Mouse (Mus musculus): ENCODE measurements around the gene Large2. TPM values are rescaled to one million over a fixed set of nuclear protein-coding genes. Genes with fewer than 3 reads are reported as not detected.

Gene Large2
- total RNA-seq, 1 experiment from 2014 or later: 4.1 TPM

- DNase-seq: no peak
Measured at GRCm38 (mm10) chr2:92390206-92390930, 15.7 kb upstream of the Large2 start.

- no peak for DNase-seq
Measured at GRCm38 (mm10) chr2:92389645-92390044, 15.0 kb upstream of the Large2 start.

- DNase-seq: peak; percentile 83
Measured at GRCm38 (mm10) chr2:92388891-92389641, 14.4 kb upstream of the Large2 start.

GRCm38 (mm10) chr2:92388081-92388517 is 13.4 kb upstream of the Large2 start:
- no peak for DNase-seq

- DNase-seq: no peak
Measured at GRCm38 (mm10) chr2:92387646-92388045, 13.0 kb upstream of the Large2 start.

GRCm38 (mm10) chr2:92386821-92387570 is 12.3 kb upstream of the Large2 start:
- DNase-seq: no peak

GRCm38 (mm10) chr2:92385113-92386051 is 10.7 kb upstream of the Large2 start:
- no peak for DNase-seq

- DNase-seq: no peak
Measured at GRCm38 (mm10) chr2:92384101-92384500, 9.4 kb upstream of the Large2 start.

- DNase-seq: no peak
Measured at GRCm38 (mm10) chr2:92382759-92383158, 8.1 kb upstream of the Large2 start.

- DNase-seq: no peak
Measured at GRCm38 (mm10) chr2:92381901-92382588, 7.4 kb upstream of the Large2 start, which contains the start of gene 1700029I15Rik. 1700029I15Rik (plus strand) TSS chr2:92382538.

- no peak for DNase-seq
Measured at GRCm38 (mm10) chr2:92381161-92381560, 6.5 kb upstream of the Large2 start.

- no peak for DNase-seq
Measured at GRCm38 (mm10) chr2:92380495-92381050, 5.9 kb upstream of the Large2 start.

GRCm38 (mm10) chr2:92379783-92380494 is 5.3 kb upstream of the Large2 start:
- DNase-seq: no peak

GRCm38 (mm10) chr2:92377320-92377719 is 2.7 kb upstream of the Large2 start:
- no peak for DNase-seq

GRCm38 (mm10) chr2:92376300-92376699 is 1.6 kb upstream of the Large2 start:
- no peak for DNase-seq

GRCm38 (mm10) chr2:92375788-92376187 is 1.1 kb upstream of the Large2 start:
- DNase-seq: no peak

GRCm38 (mm10) chr2:92375099-92375623 is 492 bp upstream of the Large2 start:
- peak; percentile 94 for DNase-seq

- no peak for DNase-seq
Measured at GRCm38 (mm10) chr2:92373437-92373813, 1.2 kb downstream of the Large2 start.

- DNase-seq: peak; percentile 61
Measured at GRCm38 (mm10) chr2:92372767-92373436, 1.8 kb downstream of the Large2 start.

Data from adrenal gland, postnatal 25 days (tissue).